Mouse (Mus musculus) stomach, postnatal 0 days (tissue): Measurements from ENCODE around the gene Paxbp1. TPM values are rescaled to one million over a fixed set of nuclear protein-coding genes. Genes with fewer than 3 reads are reported as not detected.

ENCODE experiments used
- ATAC-seq: fragments of 200-750 bp; cut with Nextera tagmentation; 2 replicates; pipeline ENCODE4 v1.8.0; 2017; ENCODE audit not compliant: low FRiP score, low TSS enrichment
- DNase-seq: peaks from one replicate; pipeline ENCODE4 v3.0.0-alpha.2; 2016; ENCODE audit warnings: low spot score
- H3K27ac ChIP-seq: fragments of 300-500 bp; sonication (generic); replicated peaks from 2 replicates; pipeline ENCODE4 v1.5.1; 2014; ENCODE audit warnings: mild to moderate bottlenecking, control low read depth
- H3K27me3 ChIP-seq: fragments of 300-500 bp; sonication (generic); 2 replicates; pipeline ENCODE4 v1.6.1; 2014; ENCODE audit warnings: low read length; ENCODE audit not compliant: control insufficient read depth, insufficient read depth
- H3K36me3 ChIP-seq: fragments of 300-500 bp; sonication (generic); 2 replicates; pipeline ENCODE4 v1.6.1; 2014; ENCODE audit warnings: low read length, mixed read lengths; ENCODE audit not compliant: control insufficient read depth, insufficient read depth
- H3K4me1 ChIP-seq: fragments of 300-500 bp; sonication (generic); replicated peaks from 2 replicates; pipeline ENCODE4 v1.6.1; 2014; ENCODE audit warnings: antibody characterized with exemption; ENCODE audit not compliant: control insufficient read depth, insufficient read depth
- H3K4me2 ChIP-seq: fragments of 300-500 bp; sonication (generic); replicated peaks from 2 replicates; pipeline ENCODE4 v1.6.1; 2014; ENCODE audit warnings: low read depth, mild to moderate bottlenecking, control low read depth, moderate library complexity
- H3K4me3 ChIP-seq: fragments of 300-500 bp; sonication (generic); 2 replicates; pipeline ENCODE4 v1.5.1; 2014; ENCODE audit warnings: low read depth, low read length, control low read depth
- H3K9ac ChIP-seq: fragments of 300-500 bp; sonication (generic); 2 replicates; pipeline ENCODE4 v1.6.1; 2014; ENCODE audit warnings: mild to moderate bottlenecking, low read length, control low read depth, mixed read lengths
- H3K9me3 ChIP-seq: fragments of 300-500 bp; sonication (generic); 2 replicates; pipeline ENCODE4 v1.6.1; 2016; ENCODE audit warnings: low read length; ENCODE audit not compliant: control insufficient read depth
- CTCF ChIP-seq: IDR thresholded peaks from 2 replicates; pipeline ENCODE4 v1.5.1; 2016; ENCODE audit warnings: antibody characterized with exemption, low read depth, mild to moderate bottlenecking, moderate library complexity
- EP300 ChIP-seq: optimal IDR thresholded peaks from 2 replicates; pipeline ENCODE3; 2016; ENCODE audit warnings: antibody characterized with exemption
- WGBS: fragments of 180-500 bp; shearing (Covaris S2); extraction: QIAGEN DNeasy Blood & Tissue Kit; methylation state at CpG from one replicate; pipeline ENCODE4 v1.1.7; 2014; 5-methylcytosine and 5-hydroxymethylcytosine counted together
- polyA plus RNA-seq: library from polyadenylated mRNA; unstranded; fragments of >200 nt; fragmentation: Nextera tagmentation; extraction: Ambion mirVana; gene quantifications from 2 replicates; pipeline ENCODE4 v1.2.1, GENCODE M21; 2015

The Paxbp1 gene
- polyA plus RNA-seq, 1 experiment from 2014 or later = 15.0 TPM

GRCm38 (mm10) chr16:91009942-91010529, 34.3 kb downstream of the Paxbp1 start:
- peak; percentile 16 for DNase-seq
- Histone ChIP-seq H3K9me3 (no peaks in the 10 kb centered on the region), H3K9ac (peak overlapping the region; percentile 84), H3K4me2 (peak overlapping the region; percentile 88), H3K4me1 (no peaks in the 10 kb centered on the region), H3K36me3 (no peaks in the 10 kb centered on the region; the same call in 1 of the 2 replicates), H3K27me3 (no peaks in the 10 kb centered on the region), H3K27ac (peak overlapping the region; percentile 90), H3K4me3 (peak overlapping the region; percentile 87)
- 2% methylated on average over 19 of the region's 19 CpGs for WGBS
- TF ChIP-seq EP300 (no peak), CTCF (no peak)
- no peak for ATAC-seq

- Histone ChIP-seq H3K9me3 (no peaks in the 10 kb centered on the region), H3K4me2 (no peak overlapping the region), H3K9ac (no peak overlapping the region), H3K4me3 (no peak overlapping the region), H3K27me3 (no peaks in the 10 kb centered on the region), H3K27ac (no peak overlapping the region), H3K36me3 (no peaks in the 10 kb centered on the region; the same call in 1 of the 2 replicates), H3K4me1 (no peaks in the 10 kb centered on the region)
- DNase-seq = no peak
- WGBS = 80% methylated on average over 4 of the region's 4 CpGs
- TF ChIP-seq CTCF (no peak), EP300 (no peak)
- ATAC-seq = no peak
Observed at GRCm38 (mm10) chr16:91004915-91005538, 39.3 kb downstream of the Paxbp1 start.

- H3K9ac ChIP-seq = no peak overlapping the region
- no peak overlapping the region for H3K4me3 ChIP-seq
- TF ChIP-seq EP300 (no peak), CTCF (no peak)
- no peak for DNase-seq
- H3K27me3 ChIP-seq = no peaks in the 10 kb centered on the region
- no peaks in the 10 kb centered on the region for H3K4me1 ChIP-seq
- no peak for ATAC-seq
- no peaks in the 10 kb centered on the region for H3K36me3 ChIP-seq
- no peak overlapping the region for H3K27ac ChIP-seq
- H3K9me3 ChIP-seq = no peaks in the 10 kb centered on the region
- H3K4me2 ChIP-seq = no peak overlapping the region
- WGBS = 87% methylated on average over 2 of the region's 2 CpGs
Observed at GRCm38 (mm10) chr16:91001098-91001497, 43.2 kb downstream of the Paxbp1 start.

GRCm38 (mm10) chr16:90999827-91000226, 44.5 kb downstream of the Paxbp1 start:
- TF ChIP-seq CTCF (no peak), EP300 (no peak)
- DNase-seq = no peak
- H3K36me3 ChIP-seq = no peaks in the 10 kb centered on the region
- H3K4me1 ChIP-seq = no peaks in the 10 kb centered on the region
- no peaks in the 10 kb centered on the region for H3K27me3 ChIP-seq
- no peak for ATAC-seq
- no peaks in the 10 kb centered on the region for H3K9me3 ChIP-seq
- WGBS = 78% methylated on average over 4 of the region's 4 CpGs
- H3K4me3 ChIP-seq = no peak overlapping the region
- H3K27ac ChIP-seq = no peak overlapping the region
- H3K9ac ChIP-seq = no peak overlapping the region
- no peak overlapping the region for H3K4me2 ChIP-seq

- H3K27ac ChIP-seq = no peak overlapping the region
- H3K4me3 ChIP-seq = no peak overlapping the region
- WGBS = 85% methylated on average over 3 of the region's 3 CpGs
- no peak overlapping the region for H3K9ac ChIP-seq
- DNase-seq (no peak), ATAC-seq (no peak)
- H3K9me3 ChIP-seq = no peaks in the 10 kb centered on the region
- no peaks in the 10 kb centered on the region for H3K36me3 ChIP-seq
- H3K4me1 ChIP-seq = no peaks in the 10 kb centered on the region
- no peak overlapping the region for H3K4me2 ChIP-seq
- H3K27me3 ChIP-seq = no peaks in the 10 kb centered on the region
- TF ChIP-seq EP300 (no peak), CTCF (no peak)
Observed at GRCm38 (mm10) chr16:90997822-90998221, 46.5 kb downstream of the Paxbp1 start.
